Mouse (Mus musculus): ENCODE results near the gene 9430097D07Rik.

9430097D07Rik gene

DNA sequence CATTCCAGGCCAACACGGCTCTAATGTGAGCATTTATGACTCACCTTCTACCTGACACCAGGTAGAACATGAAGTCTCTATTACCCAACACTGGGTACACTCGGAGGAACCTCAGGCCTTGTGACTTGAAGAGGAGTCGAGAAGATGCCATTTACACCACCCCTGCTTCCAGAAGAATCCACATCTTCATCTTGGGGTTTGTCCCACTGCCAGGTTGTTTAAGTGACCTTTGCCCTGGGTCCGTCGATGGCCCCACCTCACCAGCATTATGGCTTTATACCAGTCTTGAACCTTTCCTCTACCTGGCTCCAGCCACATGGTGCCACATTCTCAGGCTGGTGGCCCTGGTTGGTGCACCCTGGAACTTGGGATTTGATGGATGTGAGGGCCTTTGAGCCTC is 21.8 kb upstream of the 9430097D07Rik start:
- 90% methylated on average over 5 of the region's 5 CpGs for WGBS

DNA sequence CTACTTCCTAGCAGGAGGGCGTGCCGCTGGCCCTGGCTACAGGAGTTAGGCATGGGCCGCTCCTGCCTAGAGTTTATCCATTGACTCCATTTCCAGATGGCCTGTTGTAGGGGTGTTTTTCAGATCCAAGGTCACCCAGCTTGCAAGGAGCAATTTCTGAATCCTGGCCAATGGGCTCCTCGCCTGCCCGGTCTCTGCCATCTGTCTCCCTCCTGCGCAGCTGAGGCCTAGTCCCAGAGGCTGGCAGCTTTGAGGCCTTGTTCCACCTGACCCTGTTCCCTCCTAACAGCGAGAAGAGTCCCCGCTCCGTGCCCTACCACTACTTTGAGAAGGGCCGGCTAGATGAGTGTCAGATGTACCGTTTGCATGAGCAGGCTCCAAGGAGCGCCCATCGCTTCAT is 21.2 kb upstream of the 9430097D07Rik start:
- 80% methylated on average over 13 of the region's 13 CpGs for WGBS

DNA sequence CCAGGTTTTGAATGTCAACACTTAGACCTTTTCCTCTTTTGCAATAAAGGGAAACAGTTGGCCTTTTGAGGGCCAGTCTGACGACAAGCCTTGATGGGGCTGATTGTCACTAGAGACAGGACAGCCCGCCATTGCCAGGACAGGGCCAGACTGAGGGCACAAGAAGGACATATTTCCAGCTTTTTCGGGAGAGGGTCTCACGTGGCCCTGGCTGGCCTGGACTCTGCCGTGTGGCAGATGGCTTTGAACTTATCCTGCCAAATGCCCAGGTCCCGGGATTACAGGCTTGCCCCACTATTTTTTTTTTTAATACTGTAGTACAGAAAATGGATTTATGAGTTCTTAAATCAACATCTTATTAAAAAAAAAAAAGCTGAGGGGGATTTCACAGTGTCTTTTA is 15.8 kb upstream of the 9430097D07Rik start:
- WGBS, result 83% methylated on average over 6 of the region's 6 CpGs

GRCm38 (mm10) chr2:32590224-32590623 is 14.7 kb upstream of the 9430097D07Rik start:
- 74% methylated on average over 10 of the region's 10 CpGs for WGBS

GRCm38 (mm10) chr2:32589213-32589795 is 13.8 kb upstream of the 9430097D07Rik start:
- 24% methylated on average over 11 of the region's 11 CpGs for WGBS

DNA sequence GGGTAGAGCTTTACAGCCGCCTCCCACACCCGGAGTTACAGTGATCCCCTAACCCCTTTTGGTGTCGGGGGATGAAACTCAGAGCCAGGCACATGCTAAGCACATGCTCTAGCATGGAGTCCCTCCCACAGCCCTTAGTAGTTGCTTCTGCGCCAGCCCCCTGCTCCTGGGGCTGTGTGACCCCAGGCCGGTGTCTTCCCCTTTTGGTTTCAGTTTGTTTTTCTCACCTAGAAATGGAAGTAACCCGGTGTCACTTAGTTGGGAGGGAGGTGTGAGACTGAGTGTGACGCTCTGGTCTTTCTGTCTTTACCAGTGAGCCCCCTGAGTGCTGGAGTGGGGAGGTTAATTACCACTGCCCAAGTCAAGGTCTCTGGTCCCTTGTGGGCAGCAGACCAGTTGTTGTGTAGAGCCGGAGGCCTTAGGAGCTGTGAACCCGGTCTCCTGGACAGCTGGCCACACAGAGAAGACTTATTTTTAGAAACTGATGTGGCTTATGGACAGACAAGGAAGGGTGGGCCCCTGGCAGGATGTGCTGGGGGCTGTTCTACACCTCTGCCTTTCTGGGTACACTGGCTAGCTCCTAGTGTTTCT is 12.3 kb upstream of the 9430097D07Rik start:
- 21% methylated on average over 9 of the region's 9 CpGs for WGBS

DNA sequence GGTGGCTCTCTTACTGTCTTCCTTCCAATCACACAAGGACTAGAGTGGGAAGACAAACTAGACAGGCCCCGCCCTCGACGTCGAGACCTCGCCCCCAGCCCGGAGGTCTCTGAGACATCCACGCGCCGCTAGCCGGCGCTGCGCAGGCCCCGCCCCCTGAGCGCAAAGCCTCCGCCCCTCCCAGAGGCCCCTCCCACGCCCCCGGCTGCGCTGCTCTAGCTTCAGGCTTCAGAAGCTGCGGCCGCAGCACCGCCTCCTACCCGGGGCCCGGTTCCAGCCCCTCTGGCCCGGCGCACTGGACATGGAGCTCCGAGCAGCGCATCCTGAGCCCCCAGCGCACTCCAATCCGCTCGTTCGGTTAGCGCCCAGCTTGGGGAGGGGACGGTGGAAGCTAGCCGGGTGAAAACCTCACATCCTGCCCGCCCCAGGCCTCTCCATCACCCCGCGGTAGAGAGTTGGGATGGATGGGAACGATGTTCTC is 11.4 kb upstream of the 9430097D07Rik start, which contains the start of gene St6galnac4:
St6galnac4 (plus strand) TSS at position 225 of the 481 bp plus-strand sequence.
- under 1% methylated on average over 37 of the region's 38 CpGs for WGBS

DNA sequence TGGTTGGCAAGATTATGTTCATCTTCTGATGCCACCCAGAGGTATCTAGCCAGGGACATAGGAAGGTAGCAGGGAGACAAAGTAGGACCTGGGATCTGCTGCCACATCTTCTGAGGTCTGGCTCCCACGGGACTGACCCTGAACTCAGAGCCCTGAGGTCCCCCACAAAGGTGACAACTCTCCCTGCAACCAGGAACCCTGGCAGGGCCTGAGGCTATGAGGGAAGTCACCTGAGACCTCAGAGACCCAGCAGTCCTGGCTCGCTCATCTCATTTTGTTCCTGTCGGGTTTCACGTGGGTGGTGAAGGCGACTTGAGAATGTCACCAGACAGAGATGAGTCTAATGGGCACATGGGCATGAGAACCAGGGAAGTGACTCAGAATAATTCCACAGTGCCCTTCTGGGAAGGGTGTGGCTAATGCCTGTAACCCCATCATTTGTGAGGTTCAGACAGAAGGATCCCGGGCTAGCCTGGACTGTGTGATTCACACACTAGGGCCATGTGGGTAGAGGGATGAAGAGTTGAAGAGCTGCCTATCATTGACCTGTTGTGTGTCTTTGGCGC is 9.7 kb upstream of the 9430097D07Rik start:
- 85% methylated on average over 7 of the region's 7 CpGs for WGBS

DNA sequence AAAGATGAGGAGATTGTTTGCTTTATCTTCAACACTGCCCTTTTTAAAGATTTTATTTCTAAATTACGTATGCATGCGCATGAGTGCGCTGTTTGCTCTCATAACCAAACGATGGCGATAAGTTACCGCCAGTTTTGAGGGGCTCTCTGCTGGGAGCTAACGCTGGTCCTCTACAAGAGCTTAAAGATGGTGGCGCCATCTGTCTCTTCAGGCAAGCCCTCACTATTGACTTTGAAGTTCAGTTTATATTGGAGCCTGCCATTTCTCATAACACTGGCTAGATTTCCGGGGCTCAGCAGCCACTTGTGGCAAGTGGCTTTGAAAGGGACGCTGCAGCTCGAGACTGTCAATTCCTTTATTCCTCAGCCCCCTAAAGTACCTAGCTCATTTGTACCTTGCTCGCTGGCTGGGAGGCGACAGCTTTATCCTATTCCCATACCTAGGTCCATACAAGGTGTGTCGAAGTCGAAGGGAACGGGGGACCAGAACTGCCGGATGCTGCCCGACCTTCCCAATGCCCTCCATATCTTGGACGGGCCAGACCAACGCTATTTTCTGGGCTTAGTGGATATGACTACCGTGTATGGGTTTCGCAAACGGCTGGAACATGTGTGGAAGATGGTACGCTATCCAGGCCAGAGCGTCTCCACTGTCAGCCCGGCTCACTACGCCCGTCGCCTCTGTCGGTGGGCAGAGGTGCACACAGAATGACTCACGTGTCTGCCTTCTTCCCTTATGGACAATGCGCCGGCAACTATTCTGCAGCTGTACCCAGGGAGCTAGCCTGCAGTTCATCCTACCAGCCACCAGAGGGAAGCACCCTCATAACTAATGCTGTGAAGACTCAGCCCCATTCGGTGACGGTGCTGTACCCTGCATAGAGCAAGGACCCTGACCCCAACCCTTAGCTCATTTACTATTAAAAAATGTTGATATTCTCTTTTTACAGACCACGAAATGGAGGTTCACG is 7.6 kb upstream of the 9430097D07Rik start:
- WGBS, result 9% methylated on average over 37 of the region's 37 CpGs

DNA sequence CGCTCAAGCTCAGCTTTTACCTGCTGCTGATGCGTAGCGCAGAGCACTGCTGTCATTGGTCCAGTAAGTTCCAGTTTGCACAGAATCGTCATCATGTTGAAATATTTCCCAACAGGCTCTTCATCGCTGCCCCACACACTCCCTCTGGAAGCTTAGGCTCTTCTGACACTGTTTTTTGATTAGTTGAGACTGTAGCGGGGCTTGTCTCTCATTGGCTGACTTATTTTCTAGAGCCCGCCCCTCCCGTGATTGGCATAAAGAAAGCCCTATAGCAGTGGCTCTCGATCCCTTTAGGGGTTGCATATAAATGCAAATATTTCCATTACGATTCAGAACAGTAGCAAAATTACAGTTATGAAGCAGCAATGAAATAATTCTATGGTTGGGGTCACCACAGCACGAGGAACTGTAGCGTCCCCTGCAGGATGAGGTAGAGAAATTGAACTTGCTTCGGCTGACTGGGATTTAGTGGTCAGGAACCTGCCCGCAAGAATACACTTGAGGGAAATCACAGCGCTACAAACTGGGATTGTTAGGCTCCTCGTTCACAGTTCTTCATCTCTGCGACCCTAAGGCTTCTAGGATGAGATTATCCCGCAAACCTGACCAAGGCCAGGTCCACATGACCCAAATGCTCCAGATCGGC is 6.1 kb upstream of the 9430097D07Rik start:
- WGBS, result 32% methylated on average over 19 of the region's 19 CpGs

- WGBS, result 45% methylated on average over 27 of the region's 30 CpGs
Observed at GRCm38 (mm10) chr2:32578146-32579046, 2.9 kb upstream of the 9430097D07Rik start.

GRCm38 (mm10) chr2:32576532-32576931 is 1.0 kb upstream of the 9430097D07Rik start:
- 76% methylated on average over 9 of the region's 9 CpGs for WGBS

GRCm38 (mm10) chr2:32574901-32575585 is 441 bp downstream of the 9430097D07Rik start:
- WGBS, result 1% methylated on average over 26 of the region's 26 CpGs

DNA sequence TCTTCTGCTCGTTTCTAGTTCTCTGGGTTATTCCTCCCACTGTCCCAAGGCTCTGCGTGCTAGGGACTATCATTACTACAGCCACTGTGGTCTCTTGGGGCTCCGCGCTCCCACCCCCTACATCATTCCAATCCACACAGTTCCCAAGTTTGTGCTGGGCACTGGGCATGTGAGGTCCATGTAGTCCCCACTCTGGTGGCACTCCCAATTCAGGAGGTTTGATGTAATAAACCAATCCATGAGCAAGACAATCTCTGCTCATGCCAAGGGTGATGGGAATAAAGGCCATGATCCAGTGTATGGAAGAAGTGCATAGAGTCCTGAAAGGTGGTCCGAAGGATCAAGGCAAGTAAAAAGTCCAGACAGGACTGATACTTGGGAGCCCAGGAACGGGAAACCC is 987 bp downstream of the 9430097D07Rik start, which contains the start of gene Pip5kl1:
Pip5kl1 (plus strand) TSS at position 301 of the 400 bp plus-strand sequence.
- 61% methylated on average over 6 of the region's 6 CpGs for WGBS

DNA sequence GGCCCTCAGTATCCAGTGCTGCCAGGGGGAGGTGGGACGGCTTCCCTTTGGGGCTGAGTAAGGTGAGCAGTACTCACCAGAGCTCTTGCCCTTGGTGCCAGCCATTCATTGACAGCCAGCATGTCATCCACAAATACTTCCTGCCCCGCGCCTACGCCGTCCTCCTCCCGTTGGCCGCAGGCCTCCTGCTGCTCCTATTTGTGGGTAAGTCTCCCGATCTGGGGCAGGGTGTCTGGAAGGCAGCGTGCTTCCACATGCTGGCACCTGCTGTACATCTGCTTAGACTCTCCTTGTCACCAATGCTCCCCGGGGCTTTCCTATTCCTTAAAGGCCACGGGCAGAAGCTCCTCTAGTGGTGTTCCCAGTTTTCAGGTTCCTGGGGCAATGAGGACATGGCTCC is 3.3 kb downstream of the 9430097D07Rik start:
- WGBS, result 77% methylated on average over 11 of the region's 11 CpGs

- WGBS, result 1% methylated on average over 36 of the region's 36 CpGs
Observed at GRCm38 (mm10) chr2:32570698-32571494, 4.6 kb downstream of the 9430097D07Rik start, which contains the start of gene Dpm2. TSS of gene Dpm2 (plus strand) at chr2:32570858.

DNA sequence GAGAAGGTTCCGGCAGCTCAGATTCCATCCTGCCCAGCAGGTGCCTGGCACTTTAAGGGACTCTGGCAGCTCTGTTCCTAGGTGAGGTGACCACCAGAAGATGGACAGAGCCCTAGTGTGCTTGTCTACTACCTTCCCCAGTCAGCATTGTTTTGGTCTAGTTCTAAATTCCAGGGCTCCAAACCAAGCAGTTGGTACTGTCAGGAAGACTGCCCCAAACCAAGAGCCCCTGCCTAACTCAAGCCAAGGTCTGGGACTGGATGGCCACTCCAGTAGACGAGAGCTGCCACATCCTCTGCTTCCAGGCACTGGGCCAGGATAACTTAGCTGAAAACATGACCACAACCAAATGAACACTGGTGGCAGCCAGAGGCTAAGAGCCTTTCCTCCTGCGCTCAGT is 6.5 kb downstream of the 9430097D07Rik start:
- WGBS, result 70% methylated on average over 3 of the region's 3 CpGs

GRCm38 (mm10) chr2:32568149-32568548 is 7.3 kb downstream of the 9430097D07Rik start:
- 47% methylated on average over 5 of the region's 5 CpGs for WGBS
